Mouse (Mus musculus) c-Kit-positive CD71-positive TER-119-negative erythroid progenitor cells, embryonic 14.5 days (primary cell): Measurements from ENCODE around the gene Pdlim5.

Source experiments
- DNase-seq: peaks from one replicate; pipeline ENCODE4 v3.0.0-alpha.2; 2013; ENCODE audit warnings: low read depth

Gene Pdlim5

DNA sequence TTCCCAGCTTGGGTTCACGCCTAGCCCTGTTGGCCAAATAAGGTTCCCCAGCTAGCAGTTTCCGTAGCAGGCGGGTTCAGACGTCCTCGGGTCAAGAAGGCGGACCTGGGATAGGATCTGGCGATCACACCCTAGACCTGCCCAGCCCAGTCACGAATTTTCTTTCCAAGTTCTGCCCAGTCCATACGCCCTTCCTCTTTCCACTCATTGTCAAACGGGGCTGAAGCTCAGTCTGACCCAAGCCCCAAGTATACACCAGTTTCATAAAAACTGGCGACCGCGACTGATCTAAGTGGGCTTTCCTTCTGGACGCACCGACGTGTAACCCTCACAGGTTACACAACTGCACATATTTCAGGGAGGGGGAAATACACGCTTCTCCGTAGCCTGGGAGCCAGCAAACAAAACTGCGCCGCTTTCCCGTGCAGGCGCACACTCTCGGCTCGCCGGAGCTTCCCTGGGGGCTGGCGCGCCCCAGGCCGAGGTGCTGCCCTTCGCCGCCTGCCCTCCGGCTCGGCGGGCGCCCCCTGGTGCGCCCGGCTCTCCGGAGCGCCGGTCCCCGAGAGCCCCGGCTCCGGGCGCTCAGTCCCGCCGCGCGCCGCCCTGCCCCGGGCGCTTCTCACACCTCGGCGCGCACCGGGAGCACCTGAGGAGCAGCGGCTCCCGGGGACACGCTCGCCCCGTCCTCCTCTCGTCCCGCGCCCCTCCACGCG, 544 bp downstream of the Pdlim5 start:
- DNase-seq, result peak; percentile 55

DNA sequence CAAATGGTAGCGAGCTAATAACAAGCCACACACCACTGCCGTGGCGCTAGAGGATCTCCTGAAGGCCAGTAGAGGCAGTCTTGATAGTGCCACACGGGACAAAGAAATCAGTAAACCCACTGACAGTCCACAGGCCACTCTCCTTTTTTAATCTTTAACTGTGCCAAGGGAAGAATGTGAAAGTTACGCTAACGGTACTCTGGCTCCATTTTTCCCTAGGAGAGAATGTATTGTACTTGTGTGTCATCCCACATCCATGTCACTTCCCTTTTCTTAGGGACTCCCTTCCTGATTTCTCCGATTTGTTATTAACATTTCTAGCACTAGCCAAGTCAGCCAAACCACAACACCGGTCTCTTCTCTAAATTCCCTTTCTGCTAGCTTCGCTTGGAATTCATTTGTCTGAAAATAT, 1.5 kb downstream of the Pdlim5 start:
- DNase-seq, result no peak

DNA sequence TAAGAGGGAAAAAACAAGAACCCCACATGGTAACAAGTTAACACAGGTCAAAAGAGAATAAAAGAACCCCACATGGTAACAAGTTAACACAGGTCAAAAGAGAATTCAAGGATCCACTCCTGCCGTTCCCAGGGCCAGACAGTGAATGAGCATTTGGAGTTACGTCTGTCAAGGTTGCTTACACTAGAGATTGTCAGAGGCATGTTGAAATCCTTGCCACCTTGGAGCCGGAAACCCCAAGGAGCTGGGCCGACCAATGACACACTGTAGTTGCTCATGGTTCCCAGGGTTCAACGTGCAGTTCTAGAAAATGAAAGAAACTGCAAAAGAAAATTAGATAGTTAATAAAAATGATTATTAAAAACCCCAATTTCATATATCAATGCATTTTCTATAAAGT, 4.0 kb downstream of the Pdlim5 start:
- no peak for DNase-seq

DNA sequence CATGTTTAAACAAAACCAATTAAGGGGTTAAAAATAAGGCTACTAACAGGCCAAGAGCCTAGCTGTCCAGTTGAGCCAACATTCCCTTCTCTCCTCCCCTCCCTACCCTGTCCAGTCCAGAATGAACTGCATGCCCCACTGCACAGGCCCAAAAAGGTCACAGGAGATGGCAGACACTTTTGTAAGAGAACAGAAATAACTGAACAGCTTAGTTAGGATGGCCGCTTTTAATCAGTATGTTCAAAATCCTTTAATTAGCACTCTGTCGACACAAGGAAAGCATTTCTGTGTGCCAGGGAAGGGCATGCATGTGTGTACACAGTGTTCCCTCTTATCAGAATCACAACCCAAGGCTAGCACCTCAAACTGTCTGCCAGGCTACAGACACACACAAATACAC, 5.2 kb downstream of the Pdlim5 start:
- no peak for DNase-seq

DNA sequence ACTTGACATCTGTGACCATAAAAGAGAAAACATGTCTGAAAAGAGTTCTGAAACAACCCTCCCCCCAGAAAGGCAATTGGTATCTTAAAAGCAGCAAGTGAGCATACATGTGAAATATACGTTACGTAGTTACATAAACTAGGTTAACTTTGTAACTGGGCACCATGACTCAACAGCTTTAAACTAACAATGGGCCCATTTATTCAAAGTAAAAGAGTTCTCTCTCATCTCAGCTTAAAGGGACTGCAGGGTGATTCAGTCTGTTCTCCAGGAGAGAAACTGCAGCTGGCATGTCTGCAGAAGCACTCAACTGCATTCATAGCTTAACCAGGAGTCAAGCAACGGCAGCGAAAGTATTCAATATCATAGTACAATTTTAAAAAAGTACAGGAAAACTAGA, 7.3 kb downstream of the Pdlim5 start:
- DNase-seq, result no peak

DNA sequence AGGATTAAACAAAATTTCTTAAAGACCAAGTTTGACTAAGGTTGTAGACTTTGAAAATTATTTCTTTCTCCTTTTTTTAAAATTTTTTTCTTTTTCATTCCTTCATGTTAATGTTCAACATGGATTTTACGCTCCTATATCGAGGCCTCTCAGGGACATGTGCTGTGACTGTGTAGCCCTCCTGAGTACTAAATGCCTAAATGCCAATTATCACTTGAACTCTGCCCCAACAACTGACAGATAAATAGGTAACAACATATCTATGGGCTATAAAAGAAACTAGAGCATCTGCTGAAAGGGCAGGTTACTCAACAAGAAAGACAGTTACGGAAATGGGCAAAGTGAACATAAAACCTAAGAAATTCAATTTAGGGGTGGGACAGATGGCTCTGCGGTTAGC, 9.0 kb downstream of the Pdlim5 start:
- no peak for DNase-seq

DNA sequence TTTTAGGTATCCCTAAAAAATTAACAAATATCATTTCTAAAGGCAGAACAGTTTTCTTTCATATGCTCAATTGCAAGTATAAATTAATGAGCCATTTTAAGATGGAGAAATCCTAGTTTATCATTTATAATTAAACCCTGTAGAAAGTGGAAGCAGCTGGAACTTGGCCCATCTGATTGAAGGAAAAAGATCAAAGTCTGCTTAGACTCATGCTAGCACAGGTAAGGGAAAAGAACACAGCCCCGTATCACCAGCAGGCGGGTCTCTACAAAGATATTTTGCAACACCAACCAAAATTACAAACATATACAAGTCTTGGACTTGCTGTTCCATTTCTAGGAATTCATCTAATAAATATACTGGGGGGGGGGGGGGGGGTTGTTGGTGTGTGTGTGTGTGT, 9.8 kb downstream of the Pdlim5 start:
- no peak for DNase-seq

DNA sequence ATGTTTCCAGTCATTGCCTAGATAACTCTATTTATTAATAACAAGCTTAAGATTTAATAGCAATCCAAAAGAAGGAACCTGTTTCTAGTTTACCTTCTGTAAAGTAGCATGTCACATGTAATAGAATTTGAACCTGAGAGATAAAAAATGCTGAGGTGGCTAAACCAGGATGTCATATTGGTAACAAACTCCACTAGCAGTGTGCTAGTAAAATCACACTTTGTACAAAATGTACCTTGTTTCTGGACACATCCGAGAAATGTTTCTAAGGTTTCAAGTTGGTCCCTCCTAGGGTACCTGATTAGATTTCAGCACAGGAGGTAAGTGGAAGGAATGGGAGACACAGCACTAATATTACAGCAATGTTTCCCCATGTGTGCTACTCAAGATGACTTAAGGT, 18.9 kb downstream of the Pdlim5 start:
- no peak for DNase-seq

DNA sequence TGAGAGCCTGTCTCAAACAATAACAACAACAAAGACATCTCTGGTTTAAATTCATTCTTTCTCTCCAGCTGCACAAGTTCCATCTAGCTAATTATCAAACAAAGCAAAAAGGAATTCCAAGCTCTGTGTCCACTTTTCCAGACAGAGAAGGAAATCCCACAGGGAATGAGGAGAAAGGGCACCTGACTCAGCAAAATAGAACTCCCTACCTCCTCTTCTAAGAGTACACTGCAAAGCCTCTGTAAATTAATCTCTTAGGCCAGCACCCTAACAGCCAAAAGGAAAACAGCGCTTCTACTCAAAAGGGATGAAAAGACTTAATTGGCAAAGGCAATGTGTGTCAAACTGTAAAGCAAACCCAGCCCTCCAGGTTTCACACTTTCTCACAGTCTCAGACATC, 20.4 kb downstream of the Pdlim5 start:
- no peak for DNase-seq

DNA sequence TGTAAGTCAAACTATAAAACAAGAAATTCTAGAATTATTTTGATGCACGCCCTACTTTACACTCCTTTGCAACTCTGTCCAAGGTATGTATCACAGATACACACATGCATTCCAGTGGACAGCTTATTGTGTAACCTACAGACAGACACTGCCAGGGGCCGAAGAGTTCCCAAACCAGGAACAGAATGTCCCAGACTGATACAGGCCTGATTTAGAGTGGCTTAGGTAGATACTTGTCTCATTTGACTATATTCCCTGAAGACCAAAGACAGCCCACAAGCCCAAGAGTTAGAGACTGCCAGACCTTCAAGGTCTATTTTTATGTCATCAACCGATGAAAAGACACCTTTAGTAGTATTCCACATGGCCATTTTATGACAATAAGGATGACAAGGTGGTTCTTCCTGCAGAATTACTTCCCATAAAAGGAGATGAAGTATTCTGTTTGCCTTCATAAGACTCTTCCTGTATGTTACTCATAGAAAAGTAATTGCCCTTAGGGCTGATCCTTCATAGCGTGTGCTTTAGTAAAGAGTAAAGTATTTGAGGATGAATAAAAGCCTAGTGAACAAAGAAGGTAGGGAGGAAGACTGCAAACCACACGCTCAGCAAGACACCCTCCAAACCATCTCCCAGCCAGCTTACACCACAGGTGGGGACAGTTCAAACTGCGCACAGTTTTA, 22.9 kb downstream of the Pdlim5 start:
- DNase-seq, result no peak

DNA sequence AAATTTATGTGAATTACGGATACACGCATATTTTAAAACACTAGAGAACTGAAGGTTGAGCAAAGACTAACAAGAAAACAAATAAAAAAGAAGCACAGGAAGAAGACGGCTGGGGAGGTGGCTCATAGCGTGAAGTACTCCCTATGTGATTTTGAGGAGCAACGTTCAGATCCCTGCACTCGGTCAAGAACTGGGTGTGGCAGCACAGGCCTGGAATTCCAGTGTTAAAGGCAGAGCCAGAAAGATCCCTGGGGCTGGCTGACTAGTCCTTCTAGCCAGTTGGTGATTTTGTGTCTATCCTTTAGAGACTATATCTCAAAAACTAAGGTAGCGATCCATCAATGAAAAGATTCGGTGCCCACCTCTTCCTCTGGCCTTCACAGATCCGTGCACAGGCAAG, 27.1 kb downstream of the Pdlim5 start:
- no peak for DNase-seq

DNA sequence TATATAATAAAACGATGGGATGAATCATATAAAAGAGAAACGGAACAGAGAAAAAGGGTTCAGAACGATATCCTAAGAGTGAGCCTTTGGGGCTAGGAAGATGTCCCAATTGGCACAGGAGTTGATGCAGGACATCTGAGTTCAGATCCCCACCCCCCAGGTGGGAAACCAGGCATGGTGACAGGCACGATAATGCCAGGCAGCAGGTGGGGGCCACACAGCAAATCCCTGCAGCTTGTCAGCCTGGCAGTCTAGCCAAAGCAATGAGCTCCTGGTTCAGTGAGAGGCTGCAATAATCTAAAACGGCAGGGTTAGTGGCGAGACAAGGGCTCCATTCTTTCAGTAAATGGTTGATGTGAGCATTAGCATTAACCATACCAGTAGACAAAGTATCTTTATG, 33.4 kb downstream of the Pdlim5 start:
- DNase-seq, result no peak

DNA sequence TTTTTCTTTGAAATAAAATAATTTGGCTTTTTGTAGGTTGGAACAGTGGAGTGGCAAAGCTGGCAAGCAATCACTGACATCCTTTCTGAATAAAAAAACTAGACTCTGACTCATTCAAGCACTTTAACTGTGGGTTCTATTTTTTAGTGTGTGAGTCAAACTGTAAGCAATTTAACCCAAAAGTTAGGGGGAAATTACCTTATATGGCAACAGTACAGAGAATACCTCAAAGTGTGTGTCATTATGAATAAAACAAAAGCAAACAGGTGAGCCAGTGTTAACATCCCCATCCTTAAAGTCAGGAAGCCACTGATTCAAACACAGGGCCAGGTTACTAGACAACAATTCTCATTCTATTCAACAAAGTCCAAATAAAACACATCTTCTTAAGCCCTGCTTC, 36.5 kb downstream of the Pdlim5 start:
- no peak for DNase-seq

DNA sequence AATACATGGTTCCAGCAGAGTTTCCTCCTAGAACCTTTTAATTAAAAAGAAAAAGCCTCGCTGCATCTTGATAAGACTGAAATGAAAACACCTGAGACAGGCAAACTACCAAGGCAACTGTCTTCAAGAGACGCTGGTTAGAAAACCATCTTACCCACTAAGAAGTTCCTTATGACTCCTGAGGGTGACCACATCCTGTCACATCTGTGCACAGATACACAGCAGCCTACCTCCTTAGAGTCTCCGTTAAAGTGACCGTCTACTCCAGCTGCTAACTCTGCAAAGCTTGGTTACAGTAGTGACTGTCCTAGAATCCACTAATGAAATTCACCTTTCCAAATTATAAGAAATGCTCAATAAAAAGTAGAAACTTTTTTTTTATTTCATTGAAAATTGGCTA, 38.8 kb downstream of the Pdlim5 start:
- no peak for DNase-seq

DNA sequence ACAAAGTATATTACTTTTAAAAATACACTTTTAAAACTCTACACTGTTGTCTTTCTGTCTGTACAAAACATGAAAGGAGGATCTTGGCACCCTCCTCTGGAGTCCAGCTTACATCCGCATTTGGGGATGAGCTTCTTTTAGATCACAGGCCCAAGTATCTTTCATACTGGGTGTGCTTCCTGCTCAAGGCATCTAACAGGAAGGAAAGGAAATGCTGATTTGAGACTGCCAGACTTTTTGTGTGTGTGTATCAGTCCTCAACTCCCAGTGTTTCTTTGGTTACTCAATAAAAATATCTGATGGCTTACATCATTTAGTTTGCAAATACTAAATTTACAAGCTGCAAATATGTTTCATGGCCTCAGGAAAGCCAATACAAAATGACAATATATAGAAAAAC, 42.3 kb downstream of the Pdlim5 start:
- DNase-seq, result no peak

DNA sequence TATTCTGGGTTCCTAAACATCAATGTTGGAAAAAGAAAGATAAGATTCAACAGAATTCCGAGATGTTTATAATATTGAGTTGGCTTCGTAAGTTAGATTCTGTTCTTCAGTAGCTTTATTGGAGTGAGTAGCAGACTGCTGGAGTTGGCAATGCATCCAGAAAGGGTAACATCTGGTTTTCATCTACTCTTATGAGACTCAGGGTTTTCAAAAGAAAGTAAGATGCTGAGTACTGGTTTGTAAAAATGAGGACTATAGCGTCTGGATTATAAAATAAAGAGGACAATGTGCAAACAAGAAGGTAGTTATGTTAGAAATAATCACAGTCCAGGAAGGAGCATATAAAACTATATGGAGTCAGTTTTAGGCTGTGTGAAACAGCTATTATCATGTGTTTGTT, 45.0 kb downstream of the Pdlim5 start:
- DNase-seq, result no peak

DNA sequence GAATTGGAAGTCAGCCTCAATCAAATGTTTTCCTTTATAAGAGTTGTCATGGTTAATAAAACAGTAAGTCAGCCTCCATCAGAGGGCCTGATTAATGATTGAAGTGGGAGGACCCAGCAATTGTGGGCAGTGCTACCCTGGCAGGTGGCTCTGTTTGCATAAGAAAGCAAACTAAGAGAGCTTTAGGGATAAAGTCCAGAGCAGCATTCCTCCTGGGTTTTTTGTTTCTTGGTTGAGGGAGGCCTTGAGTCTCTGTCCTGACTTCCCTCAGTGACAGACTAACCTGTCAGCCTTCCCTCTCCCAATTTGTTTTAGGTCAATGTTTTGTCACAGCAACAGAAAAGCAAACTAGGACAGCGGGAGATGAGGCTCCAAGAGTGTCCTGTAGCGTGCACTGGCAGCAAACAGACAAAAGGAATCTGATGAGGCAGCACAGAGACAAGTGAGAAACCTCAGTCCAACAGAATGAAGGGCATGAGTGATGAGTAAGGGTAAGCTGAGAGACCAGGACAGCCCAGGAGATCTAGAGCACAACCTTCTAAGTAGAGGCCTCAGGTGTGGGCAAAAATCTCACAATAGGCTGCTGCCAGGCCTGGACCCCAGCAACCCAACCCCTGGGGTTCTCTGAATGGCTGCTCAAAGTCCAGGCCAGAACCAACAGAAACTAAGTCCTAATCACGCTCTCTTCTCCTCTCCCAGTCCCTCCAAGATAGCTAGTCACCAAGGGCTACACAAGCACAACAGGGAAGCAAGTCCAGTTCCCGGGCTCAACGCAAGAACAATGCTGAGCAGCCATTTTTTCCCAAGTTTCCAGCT, 46.5 kb downstream of the Pdlim5 start:
- no peak for DNase-seq

DNA sequence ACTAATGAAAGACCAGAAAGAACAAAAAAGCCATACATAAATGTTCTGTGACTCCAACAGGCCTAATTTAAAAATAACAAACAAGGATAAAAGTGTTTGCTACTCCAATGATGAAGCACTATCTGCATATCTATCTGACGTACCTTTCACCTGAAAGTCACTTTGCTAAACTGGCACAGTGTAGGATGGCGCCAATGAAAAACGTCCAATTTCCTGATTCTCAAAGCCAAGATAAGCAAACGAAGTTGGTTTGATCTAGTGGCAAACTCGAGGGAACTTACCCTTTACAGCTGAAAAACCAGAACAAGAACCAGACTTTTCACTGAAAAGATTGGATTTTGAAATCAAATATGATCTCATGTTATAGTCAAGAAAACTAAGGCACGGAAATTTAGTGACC, 49.2 kb downstream of the Pdlim5 start:
- DNase-seq, result no peak

DNA sequence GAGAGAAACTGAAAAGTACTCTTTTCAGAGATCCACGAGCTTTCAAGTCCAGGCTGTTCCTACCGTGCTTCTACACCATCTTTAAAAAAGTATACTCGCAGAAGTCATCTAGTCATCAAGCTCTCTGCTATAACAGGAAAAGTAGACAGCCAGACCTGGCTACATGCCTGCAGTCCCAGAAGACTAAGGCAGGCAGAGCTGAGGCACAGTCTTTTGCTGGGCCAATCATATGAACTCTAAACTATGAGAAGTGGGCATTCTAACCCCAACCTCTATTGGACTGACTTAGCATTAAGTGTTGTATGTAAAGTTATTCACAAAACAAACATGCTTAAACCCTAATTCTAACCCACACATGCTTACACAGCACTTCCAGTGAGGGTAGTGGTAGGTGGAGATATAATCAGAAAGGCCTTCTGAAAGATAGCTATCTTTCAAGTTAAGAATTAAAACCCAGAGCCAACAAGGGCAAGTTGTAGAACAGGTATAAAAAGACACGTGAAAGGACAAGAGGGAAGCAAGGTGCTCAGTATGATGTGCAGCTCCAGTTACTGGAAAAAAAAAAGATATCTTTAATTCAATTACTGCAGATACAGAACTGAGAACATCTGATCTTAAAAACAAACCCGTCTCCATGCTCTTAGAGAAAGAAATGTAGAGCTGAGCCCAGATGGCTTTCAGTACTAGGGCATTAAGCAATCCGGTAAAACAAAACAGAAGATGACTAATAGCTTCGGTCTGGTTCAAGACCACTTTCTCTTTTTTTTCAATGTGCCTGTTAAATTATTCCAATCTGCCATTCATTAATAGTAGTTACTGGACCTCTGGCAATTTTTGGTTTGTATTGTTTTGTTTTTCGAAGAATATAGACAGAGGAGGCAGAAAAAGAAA, 50.0 kb downstream of the Pdlim5 start:
- no peak for DNase-seq

DNA sequence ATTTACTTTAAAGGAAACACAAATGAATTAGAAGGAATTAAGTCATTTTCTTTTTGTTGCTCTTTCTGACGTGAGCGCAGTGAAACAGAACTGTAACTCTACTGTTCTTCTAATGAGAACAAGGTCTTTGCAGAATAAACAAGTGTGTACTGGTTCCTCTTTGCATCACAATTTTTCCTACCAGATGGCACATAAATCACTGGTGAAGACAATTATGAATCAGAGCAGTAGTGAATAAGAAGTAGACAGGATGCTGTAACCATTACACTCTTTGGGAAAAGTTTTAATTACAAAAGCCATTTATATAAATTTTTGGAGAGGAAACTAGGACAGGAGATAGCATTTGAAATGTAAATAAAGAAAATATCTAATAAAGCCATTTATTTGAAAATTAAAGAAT, 51.7 kb downstream of the Pdlim5 start:
- DNase-seq, result no peak

DNA sequence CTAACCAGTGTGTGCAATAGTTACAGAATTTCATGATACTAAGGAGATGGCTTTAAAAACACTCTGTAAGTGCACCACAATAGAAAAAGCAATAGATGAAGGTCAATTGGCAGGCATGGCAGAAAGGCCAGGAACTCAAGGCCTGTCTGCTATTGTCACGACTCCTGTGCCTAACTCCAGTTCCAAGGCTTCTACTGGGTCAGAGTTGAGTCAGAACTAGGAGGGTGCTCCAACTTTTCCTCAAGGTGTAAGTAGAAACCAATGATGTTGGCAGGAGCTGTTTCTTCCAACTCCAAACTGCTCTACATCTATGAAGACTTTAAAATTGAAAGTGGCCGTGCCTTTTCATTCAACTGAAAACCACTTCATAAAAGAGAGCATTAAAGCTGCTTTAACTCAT, 54.8 kb downstream of the Pdlim5 start:
- DNase-seq, result no peak
